Mouse (Mus musculus) splenic B cell, adult 2 months (primary cell): Measurements from ENCODE around the gene Znrf1.

ENCODE experiments used
- DNase-seq: peaks from one replicate; pipeline ENCODE4 v3.0.0-alpha.2; 2011; ENCODE audit warnings: low read depth, low spot score
- H3K27me3 ChIP-seq: 2 replicates; pipeline ENCODE4 v1.6.1; 2012; ENCODE audit warnings: mild to moderate bottlenecking, low read length, moderate library complexity, mixed read lengths; ENCODE audit not compliant: control insufficient read depth, poor library complexity, insufficient read depth, severe bottlenecking
- H3K36me3 ChIP-seq: 2 replicates; pipeline ENCODE4 v1.6.1; 2012; ENCODE audit warnings: mild to moderate bottlenecking, low read length, moderate library complexity, mixed read lengths; ENCODE audit not compliant: control insufficient read depth, poor library complexity, insufficient read depth, severe bottlenecking

The Znrf1 gene

GRCm38 (mm10) chr8:111545406-111546156 is 9.7 kb downstream of the Znrf1 start:
- H3K27me3 ChIP-seq = no peaks in the 10 kb centered on the region
- no peaks in the 10 kb centered on the region for H3K36me3 ChIP-seq
- DNase-seq = no peak

DNA sequence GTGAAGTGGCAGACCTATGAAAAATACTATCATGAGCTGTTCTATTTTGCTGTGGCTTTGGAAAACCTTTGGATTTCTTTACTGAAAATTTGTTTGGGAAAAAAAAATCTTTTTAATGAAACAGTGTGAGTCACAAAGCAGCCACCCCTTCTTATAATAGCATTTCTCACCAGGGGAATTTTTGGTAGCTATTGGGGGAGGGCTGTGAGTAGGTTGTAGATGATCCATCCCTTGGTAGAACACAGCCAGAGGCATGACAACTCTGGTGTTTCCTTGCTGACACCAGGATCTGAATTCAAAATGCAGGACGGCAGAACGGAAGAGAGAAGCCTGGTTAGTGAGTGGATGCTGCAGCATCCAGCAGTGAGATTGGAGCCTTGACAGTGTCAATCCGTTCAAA is 11.2 kb downstream of the Znrf1 start:
- Histone ChIP-seq H3K36me3 (no peaks in the 10 kb centered on the region), H3K27me3 (no peaks in the 10 kb centered on the region)
- DNase-seq = no peak

- no peaks in the 10 kb centered on the region for H3K27me3 ChIP-seq
- H3K36me3 ChIP-seq = no peaks in the 10 kb centered on the region
Observed at GRCm38 (mm10) chr8:111548201-111548600, 12.3 kb downstream of the Znrf1 start.

DNA sequence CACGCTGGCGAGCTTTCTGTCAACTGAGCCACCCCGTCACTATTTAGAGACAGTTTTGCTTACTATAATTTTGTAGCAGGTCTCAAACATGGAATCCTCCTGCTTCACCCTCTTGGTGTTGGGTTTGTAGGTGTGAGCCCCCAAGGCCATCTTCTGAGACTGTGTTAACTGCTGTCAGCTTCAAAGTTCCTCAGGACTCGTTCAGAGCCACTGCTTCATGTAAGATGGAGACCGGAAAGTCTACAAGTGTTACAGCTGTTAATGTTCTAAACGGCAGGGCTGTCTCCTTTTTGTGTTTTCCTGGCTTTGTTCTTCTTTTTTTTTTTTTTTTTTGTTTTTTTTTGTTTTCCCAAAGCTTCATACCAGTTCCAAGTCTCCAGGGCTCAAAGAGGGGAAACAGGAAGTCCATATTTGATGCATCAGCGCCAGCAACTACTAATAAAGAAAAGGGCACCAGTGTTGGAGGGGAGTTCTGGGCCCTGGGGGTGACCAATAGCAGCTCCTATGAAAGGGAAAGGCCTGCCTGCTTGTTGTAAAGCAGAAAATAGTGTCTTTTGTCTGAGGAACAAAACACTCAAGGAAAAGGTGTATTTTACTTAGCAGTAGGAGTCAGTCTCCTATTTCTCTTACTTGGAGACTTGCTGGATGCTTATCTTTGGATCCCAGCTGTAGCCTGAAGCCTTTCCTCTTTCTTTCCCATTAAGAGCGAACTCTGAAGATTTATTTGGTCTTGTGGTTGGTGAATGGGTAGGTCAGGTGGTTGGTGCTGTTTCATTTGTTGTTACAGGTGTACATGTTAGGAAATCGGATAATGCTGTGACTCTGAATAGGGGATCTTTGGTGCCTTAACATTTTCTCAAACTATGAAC is 14.3 kb downstream of the Znrf1 start:
- no peak for DNase-seq
- no peaks in the 10 kb centered on the region for H3K36me3 ChIP-seq
- no peaks in the 10 kb centered on the region for H3K27me3 ChIP-seq

More at GRCm38 (mm10) chr8:111548201-111548600, 12.3 kb downstream of the Znrf1 start:
- DNase-seq = no peak

DNA sequence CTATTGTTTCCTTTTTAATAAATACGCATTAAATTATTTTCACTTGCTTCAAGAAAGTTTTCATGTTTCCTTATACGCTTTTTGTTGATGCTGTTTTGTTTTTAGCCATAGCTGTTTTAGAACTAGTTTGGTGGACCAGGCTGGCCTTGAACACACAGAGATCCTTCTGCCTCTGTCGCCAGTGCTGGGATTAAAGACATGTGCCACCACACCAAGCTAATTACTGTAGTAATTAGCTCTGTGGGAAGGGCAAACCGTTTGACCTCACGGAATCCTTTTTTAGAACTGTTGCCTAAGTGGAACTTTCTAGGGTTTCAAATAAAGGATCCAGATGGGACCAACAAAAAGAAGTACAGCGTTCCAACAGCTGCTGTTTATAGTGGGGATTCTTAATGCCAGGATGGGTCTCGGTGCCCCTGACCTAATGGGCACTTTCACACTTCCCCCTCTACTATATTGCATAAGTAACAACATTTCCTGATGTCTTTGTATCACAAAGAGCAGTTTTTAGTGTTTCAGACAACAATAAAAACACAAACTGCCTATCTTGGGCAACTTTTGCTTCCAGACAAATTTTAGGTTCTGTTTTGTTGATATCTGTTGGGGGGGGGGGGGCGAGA is 15.7 kb downstream of the Znrf1 start:
- H3K36me3 ChIP-seq = no peaks in the 10 kb centered on the region
- no peak for DNase-seq
- no peaks in the 10 kb centered on the region for H3K27me3 ChIP-seq

GRCm38 (mm10) chr8:111561824-111562223 is 25.9 kb downstream of the Znrf1 start:
- DNase-seq = peak; percentile 69
- H3K27me3 ChIP-seq = no peaks in the 10 kb centered on the region
- no peaks in the 10 kb centered on the region for H3K36me3 ChIP-seq

GRCm38 (mm10) chr8:111562274-111562803 is 26.4 kb downstream of the Znrf1 start:
- no peak for DNase-seq
- Histone ChIP-seq H3K27me3 (no peaks in the 10 kb centered on the region), H3K36me3 (no peaks in the 10 kb centered on the region)

GRCm38 (mm10) chr8:111563075-111563474 is 27.2 kb downstream of the Znrf1 start:
- Histone ChIP-seq H3K27me3 (no peaks in the 10 kb centered on the region), H3K36me3 (no peaks in the 10 kb centered on the region)
- DNase-seq = no peak

DNA sequence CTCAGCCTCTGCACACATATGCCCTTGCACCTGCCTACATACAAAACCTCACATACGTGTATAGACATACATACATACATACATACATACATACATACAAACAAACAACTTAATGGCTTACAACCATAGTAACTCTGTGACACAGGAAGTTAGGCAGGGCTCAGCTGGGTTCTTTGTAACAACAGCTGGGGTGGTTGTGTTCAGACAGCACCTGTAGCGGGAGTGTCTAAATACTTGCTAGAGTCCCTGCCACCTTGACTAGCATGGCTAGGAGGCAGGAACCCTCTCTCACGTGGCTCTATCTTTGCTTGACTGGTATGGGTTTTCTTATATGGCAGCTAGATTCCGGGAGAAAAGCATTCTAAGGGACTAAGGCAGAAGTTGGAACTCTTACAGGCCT is 27.8 kb downstream of the Znrf1 start:
- H3K36me3 ChIP-seq = no peaks in the 10 kb centered on the region
- no peaks in the 10 kb centered on the region for H3K27me3 ChIP-seq
- DNase-seq = no peak

GRCm38 (mm10) chr8:111564093-111564492 is 28.2 kb downstream of the Znrf1 start:
- DNase-seq = no peak
- no peaks in the 10 kb centered on the region for H3K27me3 ChIP-seq
- H3K36me3 ChIP-seq = no peaks in the 10 kb centered on the region

DNA sequence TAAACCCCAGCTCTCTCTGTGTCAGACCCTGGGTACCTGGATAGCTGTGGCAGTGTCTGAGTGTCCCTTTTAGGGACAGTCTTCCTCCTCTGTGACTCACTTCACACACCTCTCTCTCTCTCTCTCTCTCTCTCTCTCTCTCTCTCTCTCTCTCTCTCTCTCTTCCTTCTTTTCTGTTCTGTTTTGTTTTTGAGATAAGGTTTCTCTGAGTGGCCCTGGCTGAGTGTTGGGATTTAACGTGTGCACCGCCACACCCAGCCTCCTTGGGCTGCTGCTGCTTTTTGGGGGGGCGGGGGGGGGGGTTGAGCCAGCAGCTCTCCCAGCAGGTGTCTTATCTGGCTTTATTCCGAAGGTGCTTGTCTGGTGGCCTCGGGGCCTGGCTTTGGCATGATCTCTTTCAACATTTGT is 29.9 kb downstream of the Znrf1 start:
- H3K27me3 ChIP-seq = no peaks in the 10 kb centered on the region
- no peak for DNase-seq

GRCm38 (mm10) chr8:111566326-111566725 is 30.4 kb downstream of the Znrf1 start:
- no peaks in the 10 kb centered on the region for H3K27me3 ChIP-seq
- H3K36me3 ChIP-seq = no peaks in the 10 kb centered on the region
- no peak for DNase-seq

More for the DNA sequence above, 29.9 kb downstream of the Znrf1 start:
- H3K36me3 ChIP-seq = no peaks in the 10 kb centered on the region

- no peaks in the 10 kb centered on the region for H3K27me3 ChIP-seq
- no peaks in the 10 kb centered on the region for H3K36me3 ChIP-seq
- no peak for DNase-seq
Observed at GRCm38 (mm10) chr8:111567571-111567970, 31.7 kb downstream of the Znrf1 start.

DNA sequence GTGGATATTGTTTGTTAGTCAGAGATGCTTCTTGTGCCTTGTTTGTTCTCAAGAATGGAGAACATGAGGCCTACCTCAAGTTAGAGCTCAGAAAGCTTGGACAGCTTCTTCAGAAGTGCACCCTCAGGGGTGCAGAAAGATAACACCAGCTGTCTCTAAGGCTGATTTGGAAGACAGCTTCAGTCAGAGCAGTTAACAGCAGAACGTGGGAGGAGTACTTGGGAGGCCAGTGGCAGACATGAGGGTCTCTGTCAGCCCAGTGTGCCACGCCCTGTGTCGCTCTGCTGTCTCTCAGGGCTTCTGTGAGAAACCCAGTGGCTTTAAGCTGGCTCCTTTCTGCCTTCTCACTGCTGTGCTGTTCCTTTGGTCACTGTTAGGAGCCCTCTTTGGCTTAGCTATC is 32.1 kb downstream of the Znrf1 start:
- H3K27me3 ChIP-seq = no peaks in the 10 kb centered on the region
- DNase-seq = no peak

DNA sequence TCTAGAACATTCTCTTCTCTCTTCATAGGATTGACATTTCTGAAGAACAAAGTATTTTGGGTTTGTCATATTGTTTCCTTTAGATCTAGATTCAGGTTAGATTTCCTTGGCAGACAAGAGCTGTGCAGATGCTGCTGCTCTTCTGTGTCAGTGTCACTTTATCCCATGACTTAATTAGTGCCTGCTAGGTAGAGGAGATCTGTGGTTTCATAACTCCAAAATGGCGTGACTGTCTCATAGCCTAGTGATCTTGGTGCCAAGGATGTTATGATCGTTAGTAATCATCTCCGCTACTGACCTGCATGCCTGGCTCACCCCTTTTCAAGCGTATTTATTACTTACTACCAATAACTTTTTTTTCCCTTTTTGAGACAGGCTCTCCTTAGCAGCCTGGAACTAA is 34.0 kb downstream of the Znrf1 start:
- no peaks in the 10 kb centered on the region for H3K27me3 ChIP-seq
- no peak for DNase-seq
- no peaks in the 10 kb centered on the region for H3K36me3 ChIP-seq

More for the DNA sequence above, 32.1 kb downstream of the Znrf1 start:
- no peaks in the 10 kb centered on the region for H3K36me3 ChIP-seq
